Mouse (Mus musculus) gastrocnemius, postnatal 14 days (tissue): ENCODE measurements around the gene Chchd10. TPM values are rescaled to one million over a fixed set of nuclear protein-coding genes. Genes with fewer than 3 reads are reported as not detected.

Source experiments
- DNase-seq: peaks from one replicate; pipeline ENCODE4 v3.0.0; 2021; ENCODE audit warnings: mixed read lengths
- intact Hi-C: fragments of 180-260 bp; cut with DNase I; formaldehyde crosslinking; loops from one replicate; pipeline ENCODE4 v1.15.1; 2025; ENCODE audit warnings: low total_unique reads
- total RNA-seq, 2 experiments: library from RNA; stranded (reverse); gene quantifications; 2 replicates each; pipeline ENCODE4 v1.2.3; 2021

Gene Chchd10
- total RNA-seq, 2 experiments from 2014 or later, result 861 to 1,001 TPM

DNA sequence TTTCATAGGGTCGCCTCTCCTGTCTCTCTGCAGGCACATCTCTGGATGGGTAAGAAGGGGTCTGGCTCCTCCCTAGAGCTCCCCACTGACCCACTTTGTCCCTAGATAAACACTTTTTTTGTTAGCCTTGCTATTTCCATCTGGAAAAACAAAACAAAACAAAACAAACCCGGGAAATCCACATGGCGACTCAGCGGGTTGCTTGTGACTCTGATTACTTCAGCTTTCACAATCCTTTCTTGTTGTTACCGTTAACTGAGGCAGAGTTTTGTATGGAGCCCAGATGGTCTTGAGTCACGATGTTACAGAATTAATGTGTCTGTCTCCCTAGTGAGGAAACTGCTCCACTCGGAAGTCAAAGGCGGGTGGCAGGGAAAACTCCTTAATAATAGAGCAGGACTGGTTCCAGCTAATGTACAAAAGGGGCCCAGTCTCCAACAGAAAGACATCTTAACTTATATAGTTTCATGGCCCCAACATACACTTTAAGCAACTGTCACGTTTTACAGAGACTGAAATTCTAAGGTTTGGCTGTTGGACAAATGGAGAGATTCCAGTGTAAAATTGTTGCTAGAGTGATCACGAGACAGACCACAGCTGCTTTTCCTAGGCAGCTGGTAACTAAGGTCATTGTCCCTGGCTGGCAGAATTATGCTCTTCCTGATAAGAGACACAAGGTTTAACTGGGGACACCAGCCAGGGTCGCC is 11.3 kb downstream of the Chchd10 start:
- intact Hi-C loops, result no loop called here
- DNase-seq, result no peak

DNA sequence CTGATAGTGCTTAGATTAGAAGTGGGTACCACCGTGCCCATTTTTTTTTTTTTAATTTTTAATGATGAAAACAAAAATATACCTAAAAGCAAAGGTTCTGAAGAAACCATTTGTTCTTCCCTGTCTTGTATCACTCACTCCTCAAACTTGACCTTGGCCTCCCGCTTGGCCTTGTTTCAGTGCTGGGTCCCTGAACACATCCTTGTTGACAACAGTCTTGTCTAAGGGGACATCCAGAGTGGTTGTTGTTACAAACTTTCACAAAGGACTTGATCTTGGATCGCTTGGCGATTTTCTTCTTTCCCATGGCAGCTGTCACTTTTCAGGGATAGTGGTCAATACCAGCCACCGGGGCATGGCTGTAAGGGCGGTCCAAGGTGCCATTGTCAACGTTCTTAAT is 12.3 kb downstream of the Chchd10 start:
- DNase-seq, result no peak
- intact Hi-C loops, result loop anchor here (5.0 kb wide), 1 partner anchor 48 kb away; no protein-coding TSS in a partner anchor

DNA sequence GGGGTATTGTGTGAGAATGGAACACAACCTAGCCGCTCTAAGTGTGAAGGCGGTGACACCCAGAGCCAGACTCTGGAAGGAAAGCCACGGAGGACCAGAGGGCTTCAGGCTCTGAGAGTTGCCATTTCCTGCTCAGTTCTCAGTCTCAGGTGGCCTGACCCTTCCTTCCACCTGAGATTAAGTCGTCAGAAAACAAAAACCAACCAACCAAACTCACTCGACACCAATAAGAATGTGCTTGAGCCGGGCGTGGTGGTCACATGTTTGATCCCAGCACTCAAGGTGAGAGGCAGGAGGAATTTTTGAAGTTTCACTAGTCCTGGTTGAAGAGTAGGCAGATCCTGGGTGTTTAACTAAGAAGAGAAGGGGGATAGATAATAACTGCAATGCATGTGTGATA is 13.0 kb downstream of the Chchd10 start:
- DNase-seq, result no peak
- intact Hi-C loops, result loop anchor here (5.0 kb wide), 1 partner anchor 49 kb away; no protein-coding TSS in a partner anchor

DNA sequence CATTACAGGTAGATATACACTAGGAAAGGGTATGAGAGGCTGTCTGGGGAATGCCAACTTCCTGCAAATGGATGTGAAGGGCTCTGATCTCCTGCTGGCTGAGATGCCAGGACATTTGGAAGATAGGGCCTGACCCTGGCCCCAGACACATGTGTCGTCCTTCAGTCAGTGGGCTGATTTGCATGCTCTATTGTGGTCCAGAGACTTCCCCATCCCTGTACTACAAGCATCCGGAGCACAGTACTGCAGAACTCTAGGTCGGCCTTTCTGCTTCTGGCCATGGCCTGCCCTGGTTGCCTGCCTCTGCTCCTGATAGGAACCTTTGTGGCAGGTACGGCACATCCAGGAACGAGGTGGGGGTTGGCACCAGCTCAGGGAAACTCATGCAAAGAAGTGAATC is 15.1 kb downstream of the Chchd10 start:
- intact Hi-C loops, result loop anchor here (5.0 kb wide), 1 partner anchor 51 kb away; no protein-coding TSS in a partner anchor
- no peak for DNase-seq

DNA sequence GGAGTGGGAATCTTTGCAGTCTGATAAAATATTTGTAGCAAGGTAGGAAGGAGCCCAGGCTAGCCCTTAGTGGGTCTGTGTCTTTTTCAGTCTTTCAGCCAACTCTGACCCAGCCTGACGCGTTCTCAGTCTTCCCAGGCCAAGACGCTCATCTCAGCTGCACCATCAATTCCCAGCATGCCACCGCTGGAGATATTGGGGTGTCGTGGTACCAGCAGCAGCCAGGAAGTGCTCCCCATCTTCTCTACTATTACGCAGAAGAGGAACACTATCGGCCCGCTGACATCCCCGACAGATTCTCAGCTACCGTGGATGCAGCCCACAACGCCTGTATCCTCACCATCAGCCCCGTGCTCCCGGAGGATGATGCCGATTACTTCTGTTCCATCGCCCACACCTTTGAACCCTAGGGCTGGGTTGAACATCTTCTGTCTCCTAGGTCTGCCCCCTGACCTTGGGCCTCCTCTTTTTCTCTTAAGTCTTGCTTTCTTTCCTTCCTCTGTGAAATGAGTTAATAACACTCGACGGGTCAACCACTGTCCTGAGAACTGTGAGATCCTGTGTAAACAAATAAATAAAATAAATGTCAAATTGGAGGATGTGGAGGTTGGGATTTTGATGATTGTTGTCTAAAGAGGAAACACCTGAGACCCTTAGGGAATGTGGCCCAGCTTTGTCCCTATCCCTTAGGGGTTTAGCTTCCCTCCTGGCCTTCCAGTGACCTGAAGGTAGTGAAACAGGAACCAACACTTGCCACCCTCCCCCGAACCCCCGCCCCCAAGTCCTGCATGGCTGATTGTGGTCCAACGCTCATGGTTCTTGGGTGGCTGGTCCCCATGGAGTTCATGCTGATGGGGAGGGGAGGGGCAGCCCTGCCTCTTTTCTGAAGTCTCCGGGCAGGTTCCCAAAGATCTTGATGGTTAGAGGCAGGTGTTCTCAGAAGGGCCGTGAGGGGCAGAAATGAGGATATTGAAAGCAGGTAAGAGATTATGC is 16.4 kb downstream of the Chchd10 start:
- intact Hi-C loops, result loop anchor here (2.0 to 5.0 kb wide), 2 partner anchors 52 to 207 kb away; no protein-coding TSS in a partner anchor
- DNase-seq, result no peak

DNA sequence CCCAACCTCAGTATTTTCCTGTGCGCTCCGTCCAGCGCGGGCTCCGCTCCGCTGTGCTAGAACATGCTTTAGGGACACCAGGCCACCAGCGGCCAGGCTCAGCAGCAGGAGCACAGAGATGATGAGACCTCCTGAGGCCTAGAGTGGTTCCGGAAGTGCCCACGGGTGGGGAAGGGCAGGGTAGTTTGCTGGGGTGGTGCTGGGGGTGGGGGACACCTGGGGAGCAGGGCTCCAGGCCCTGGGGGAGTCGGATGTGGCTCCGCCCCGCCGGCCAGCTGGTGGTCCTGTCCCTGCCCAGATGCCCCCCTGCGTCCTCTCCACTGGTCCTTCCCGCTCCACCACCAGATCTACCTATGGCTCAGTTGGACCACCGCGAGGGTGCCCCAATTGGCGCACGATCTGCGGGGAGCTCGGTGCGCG is 17.9 kb downstream of the Chchd10 start:
- intact Hi-C loops, result loop anchor here (2.0 kb wide), 1 partner anchor 208 kb away; no protein-coding TSS in a partner anchor
- no peak for DNase-seq

DNA sequence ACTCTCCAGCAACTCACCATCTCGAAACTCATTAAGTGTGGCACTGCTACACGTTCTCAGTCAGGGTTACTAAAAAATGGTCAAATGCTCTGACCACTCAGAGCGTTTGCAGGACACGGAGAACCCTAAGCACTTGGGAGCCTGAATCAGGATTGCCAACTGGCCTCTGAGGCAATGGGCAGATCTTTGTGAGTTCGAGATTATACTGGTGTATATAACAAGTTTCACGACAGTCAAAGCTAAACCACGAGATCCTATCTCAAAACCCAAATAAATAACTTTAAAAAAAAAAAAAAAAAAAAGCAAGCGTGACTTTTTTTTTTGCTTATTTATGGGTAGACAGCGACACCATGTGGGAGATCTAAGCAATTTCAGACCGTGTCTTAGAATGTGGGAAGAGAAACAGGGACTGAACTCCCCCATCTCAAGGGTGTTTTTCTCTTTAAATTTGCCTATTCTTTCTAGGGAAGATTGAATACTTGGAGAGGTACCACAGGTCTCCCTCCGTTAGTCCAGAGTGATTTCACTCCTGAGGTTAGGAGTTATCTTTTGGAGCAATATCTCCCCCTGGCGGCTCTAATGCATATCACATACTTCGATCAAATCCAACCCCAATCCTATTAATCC is 18.6 kb downstream of the Chchd10 start:
- intact Hi-C loops, result loop anchor here (2.0 kb wide), 1 partner anchor 209 kb away; no protein-coding TSS in a partner anchor
- DNase-seq, result no peak

DNA sequence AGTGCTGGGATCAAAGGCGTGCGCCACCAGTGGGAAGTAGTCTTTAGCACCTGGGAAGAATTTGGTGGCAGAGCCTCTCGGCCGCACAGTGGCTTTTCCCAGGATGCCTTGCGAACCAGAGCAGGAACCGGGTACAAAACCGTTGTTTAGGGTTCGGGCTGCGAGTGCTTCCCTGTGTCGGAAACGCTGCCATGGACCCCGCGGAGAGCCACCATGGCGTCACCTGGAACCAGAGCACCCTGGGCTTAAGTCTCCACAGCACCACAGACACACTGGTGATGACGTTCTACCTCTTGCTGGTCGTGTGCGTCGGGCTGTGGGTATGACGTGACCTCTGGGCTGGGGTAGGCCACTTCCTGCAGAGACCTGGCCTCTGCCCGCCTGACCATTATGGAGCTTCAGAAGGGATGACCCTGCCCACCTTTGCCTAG is 21.5 kb downstream of the Chchd10 start, which contains the start of gene Gm5134:
Gene Gm5134 (plus strand): TSS at position 134 of the 431 bp plus-strand sequence.
- DNase-seq, result no peak
- intact Hi-C loops, result no loop called here

DNA sequence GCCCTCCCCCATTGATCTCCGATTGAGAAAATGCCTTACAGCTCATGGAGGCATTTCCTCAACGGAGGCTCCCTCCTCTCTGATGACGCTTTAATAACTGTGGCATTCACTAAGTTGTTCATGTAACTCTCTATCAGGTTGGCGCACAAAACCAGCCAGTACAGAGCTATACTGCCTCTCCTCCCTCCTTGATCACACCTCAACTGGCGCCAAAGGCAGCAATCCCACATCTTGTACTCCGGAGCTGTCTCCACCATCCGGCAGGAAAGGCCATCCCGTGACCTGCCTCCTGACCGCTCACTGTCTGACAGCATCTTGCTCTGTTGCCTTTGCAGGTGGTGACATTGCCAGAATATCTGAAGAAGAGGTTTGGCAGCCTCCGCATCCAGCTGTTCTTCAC is 40.9 kb downstream of the Chchd10 start:
- intact Hi-C loops, result no loop called here
- no peak for DNase-seq

DNA sequence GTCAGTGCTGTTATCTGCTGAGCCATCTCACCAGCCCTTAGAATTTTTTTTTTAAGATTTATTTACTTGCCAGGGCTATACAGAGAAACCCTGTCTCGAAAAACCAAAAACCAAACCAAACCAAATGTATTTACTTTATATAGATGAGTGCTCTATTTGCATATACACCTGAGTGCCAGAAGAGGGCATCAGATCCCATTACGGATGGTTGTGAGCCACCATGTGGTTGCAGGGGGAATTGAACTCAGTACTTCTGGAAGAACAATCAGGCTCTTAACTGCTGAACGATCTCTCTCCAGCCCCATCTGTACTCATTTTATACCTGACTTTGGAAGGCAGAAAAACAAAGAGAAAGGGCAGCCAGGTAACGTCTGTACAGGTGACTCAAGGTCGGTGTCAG is 42.3 kb downstream of the Chchd10 start:
- intact Hi-C loops, result no loop called here
- no peak for DNase-seq

DNA sequence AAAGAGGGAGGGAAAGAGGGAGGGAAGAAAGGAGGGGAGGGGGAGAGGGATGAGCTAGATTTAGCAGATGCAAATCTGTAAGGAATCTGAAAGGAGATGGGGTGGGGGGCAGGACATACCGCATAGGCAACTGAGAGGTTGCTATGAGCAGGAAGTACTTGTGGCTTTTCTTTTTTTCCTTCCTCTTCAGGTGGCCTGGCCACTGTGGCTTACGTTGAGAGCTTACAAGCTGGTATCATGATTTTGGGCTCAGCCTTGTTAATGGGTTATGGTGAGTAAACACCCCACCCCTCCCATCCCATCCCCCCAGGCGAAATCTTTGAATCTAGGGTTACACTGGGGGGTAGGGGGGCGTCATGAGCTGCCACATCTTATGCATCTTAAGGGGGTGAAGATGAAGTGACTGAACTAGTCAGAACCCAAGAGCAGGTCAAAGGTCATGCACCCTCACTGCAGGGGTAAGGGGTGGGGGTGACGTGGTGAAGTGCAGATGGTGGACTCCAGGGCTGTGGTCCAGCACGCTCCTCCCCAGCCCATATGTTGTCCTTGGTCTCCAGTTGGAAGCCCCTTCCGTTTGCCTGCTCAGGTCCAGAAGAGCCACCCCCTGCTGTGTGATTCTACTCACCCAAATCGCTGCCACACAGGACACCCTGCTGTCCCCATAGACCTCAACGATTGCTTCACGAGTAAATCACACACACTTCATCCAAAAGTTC is 45.3 kb downstream of the Chchd10 start:
- DNase-seq, result no peak
- intact Hi-C loops, result no loop called here

DNA sequence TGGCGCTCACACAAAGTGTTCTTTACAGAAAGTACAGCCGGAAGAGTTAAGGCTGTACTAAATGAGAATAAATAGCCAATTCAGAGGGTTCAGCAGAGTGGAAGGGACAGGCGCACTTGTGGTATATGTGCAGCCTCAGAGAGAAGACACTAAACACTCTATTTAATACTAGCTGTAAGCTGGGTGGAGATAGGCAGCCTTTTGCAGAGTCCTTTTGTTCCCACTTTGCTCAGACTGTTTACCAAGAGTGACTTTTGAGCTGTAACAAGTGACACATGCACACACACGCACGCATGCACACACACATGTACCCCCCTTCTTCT is 45.9 kb downstream of the Chchd10 start:
- DNase-seq, result no peak
- intact Hi-C loops, result no loop called here

DNA sequence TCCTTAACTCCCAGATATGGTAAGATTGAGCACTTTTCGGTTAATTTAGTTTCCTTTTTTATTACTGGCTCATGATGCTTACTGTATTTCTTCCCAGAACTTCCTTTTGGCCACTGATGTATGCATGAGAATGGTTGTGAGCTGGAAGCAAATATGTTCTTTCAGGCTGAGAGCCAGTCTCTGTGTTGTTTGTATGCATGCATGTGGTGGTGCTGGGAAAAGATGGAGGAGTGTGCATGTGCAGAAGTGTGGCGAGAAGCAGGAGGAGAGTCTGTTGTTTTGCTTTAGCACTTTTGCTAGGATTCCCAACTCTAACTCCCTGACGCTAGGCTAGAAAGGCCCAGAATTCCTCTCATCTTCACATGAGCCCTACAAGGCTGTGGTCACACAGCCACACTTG is 46.5 kb downstream of the Chchd10 start:
- DNase-seq, result no peak
- intact Hi-C loops, result no loop called here

Other genes starting within 250 kb of the Chchd10 start
- gene Cabin1, start 168.8 kb upstream of the Chchd10 start, total RNA-seq, result 10 to 100 TPM in 1 of 2 experiments, 1 to 10 TPM in 1; 9.6 to 10.9 TPM
- gene Ddt, start 159.7 kb upstream of the Chchd10 start, total RNA-seq, result 10 to 100 TPM; 36.8 to 39.9 TPM
- gene Gm20441, start 152.2 kb upstream of the Chchd10 start, total RNA-seq, result not detected
- gene Gstt3, start 151.7 kb upstream of the Chchd10 start, total RNA-seq, result 1 to 10 TPM; 5.3 to 7.5 TPM
- gene Gstt1, start 134.5 kb upstream of the Chchd10 start, total RNA-seq, result 1 to 10 TPM; 7.0 to 8.2 TPM
- gene Gstt4, start 110.6 kb upstream of the Chchd10 start, total RNA-seq, result not detected
- 1 to 10 TPM; 5.6 to 6.9 TPM for gene Gstt2, start 95.7 kb upstream of the Chchd10 start, total RNA-seq
- 100 to 1,000 TPM; 155 to 170 TPM for gene Mif, start 72.9 kb upstream of the Chchd10 start, total RNA-seq
- gene Derl3, start 39.7 kb upstream of the Chchd10 start, total RNA-seq, result not detected
- 10 to 100 TPM; 17.7 to 28.0 TPM for gene Smarcb1, start 11.5 kb upstream of the Chchd10 start, total RNA-seq
- gene Mmp11, start 3.4 kb downstream of the Chchd10 start, total RNA-seq, result 1 to 10 TPM; 3.5 to 4.8 TPM
- gene Gm867, start 7.5 kb downstream of the Chchd10 start, total RNA-seq, result not detected
- not detected for gene Vpreb3, start 9.9 kb downstream of the Chchd10 start, total RNA-seq
- not detected for gene Gm5134, start 21.4 kb downstream of the Chchd10 start, total RNA-seq
- 1 to 10 TPM; 7.5 TPM for gene Zfp280b, start 99.5 kb downstream of the Chchd10 start, total RNA-seq
- not detected for gene Slc5a4b, start 177.8 kb downstream of the Chchd10 start, total RNA-seq
- not detected for gene Slc5a4a, start 214.3 kb downstream of the Chchd10 start, total RNA-seq